Mouse (Mus musculus): ENCODE measurements at regions not wholly inside any gene's neighbourhood (a gene's known extent, or its start where the extent isn't known, plus 50 kb on each side); places are given as distances from the start of the nearest gene placed in this dataset.

DNA sequence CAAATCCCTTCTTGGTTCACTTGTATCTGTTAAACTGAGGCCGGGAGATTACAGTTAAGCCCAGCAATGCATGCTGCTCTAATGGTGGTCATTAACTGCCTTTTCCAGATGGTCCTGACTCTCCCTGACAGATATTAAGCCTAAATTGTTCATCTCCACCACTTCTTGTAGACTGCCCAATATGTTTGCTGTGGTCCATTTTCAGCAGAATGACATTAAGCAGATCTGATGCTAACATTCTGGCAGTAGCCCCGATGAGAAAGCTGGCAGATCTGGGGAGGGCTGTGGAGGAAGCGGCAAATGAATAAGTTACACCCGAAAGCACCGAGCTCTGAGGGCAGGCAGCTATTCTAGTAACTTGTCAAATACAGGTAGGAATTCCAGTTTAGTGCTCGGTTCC lies 123.5 kb upstream of the Cdh6 start:
- DNase-seq (no peak), ATAC-seq (ENCODE audit: insufficient read depth) (no peak)
- no peaks in the 10 kb centered on the region for H3K4me1 ChIP-seq (ENCODE audit: insufficient read depth)
- no peaks in the 10 kb centered on the region for H3K9me3 ChIP-seq (ENCODE audit: low read depth, low read length)
- 68% methylated on average over 6 of the region's 6 CpGs for WGBS
- no peak for TF ChIP-seq CTCF (IDR thresholded peaks at IDR 0.05; ENCODE audit: low read depth)
- no peak overlapping the region for H3K9ac ChIP-seq
- no peak overlapping the region for H3K27ac ChIP-seq (ENCODE audit: low read depth)
- H3K4me3 ChIP-seq (ENCODE audit: low read depth, low read length), result no peak overlapping the region
- H3K36me3 ChIP-seq (ENCODE audit: insufficient read depth), result no peaks in the 10 kb centered on the region
- H3K27me3 ChIP-seq (ENCODE audit: insufficient read depth, low read length), result no peaks in the 10 kb centered on the region
- H3K4me2 ChIP-seq, result no peak overlapping the region

DNA sequence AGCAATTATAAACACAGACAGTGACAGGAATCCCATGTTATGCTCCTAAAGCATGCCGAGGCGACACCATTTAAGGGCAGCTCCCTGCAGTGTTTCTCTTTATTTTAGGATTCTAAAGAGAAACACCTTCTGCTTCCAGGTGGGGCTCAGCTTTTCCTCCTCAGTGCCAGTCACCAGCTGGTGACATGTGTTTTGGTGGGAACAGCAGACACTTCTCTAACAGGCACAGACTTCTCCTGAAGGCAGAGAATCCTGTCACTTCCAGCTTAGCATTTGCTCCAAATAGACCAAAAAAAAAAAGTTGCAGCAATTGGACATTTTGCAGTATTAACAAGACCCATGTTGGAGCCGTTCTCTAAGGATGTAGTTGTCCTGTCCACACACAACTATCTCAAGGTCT lies 115.6 kb upstream of the Cdh6 start:
- Histone ChIP-seq H3K27ac (ENCODE audit: low read depth) (no peak overlapping the region), H3K4me1 (ENCODE audit: insufficient read depth) (no peaks in the 10 kb centered on the region), H3K27me3 (ENCODE audit: insufficient read depth, low read length) (no peaks in the 10 kb centered on the region), H3K36me3 (ENCODE audit: insufficient read depth) (no peaks in the 10 kb centered on the region), H3K4me2 (no peak overlapping the region), H3K4me3 (ENCODE audit: low read depth, low read length) (no peak overlapping the region), H3K9me3 (ENCODE audit: low read depth, low read length) (no peaks in the 10 kb centered on the region), H3K9ac (no peak overlapping the region)
- no peak for DNase-seq
- no peak for ATAC-seq (ENCODE audit: insufficient read depth)
- WGBS, result 69% methylated on average over 3 of the region's 3 CpGs
- TF ChIP-seq CTCF (IDR thresholded peaks at IDR 0.05; ENCODE audit: low read depth), result no peak

DNA sequence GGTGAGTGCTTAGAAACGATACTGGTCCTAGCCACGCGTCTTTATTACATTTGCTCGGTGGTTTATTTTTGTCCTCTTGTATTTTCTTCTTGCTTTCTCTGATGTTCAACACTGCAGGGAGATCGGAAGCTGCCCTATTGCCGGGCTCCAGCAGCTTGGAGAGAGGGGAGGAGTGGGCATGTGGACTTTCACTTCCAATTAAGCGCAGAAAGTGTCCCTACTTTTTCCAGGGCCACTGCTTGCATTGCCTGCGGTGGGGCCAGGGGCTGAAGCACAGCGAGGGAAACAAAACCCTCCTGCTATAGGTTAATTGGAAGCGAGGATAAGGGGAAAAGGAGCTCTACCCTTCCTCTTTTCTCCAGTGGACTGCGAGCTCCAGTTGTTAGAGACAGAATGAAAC lies 114.4 kb upstream of the Cdh6 start:
- Histone ChIP-seq H3K9ac (no peak overlapping the region), H3K4me2 (no peak overlapping the region), H3K27me3 (ENCODE audit: insufficient read depth, low read length) (no peaks in the 10 kb centered on the region), H3K4me3 (ENCODE audit: low read depth, low read length) (no peak overlapping the region), H3K36me3 (ENCODE audit: insufficient read depth) (no peaks in the 10 kb centered on the region), H3K27ac (ENCODE audit: low read depth) (no peak overlapping the region), H3K4me1 (ENCODE audit: insufficient read depth) (no peaks in the 10 kb centered on the region), H3K9me3 (ENCODE audit: low read depth, low read length) (no peaks in the 10 kb centered on the region)
- ATAC-seq (ENCODE audit: insufficient read depth) (no peak), DNase-seq (no peak)
- 67% methylated on average over 11 of the region's 11 CpGs for WGBS
- no peak for TF ChIP-seq CTCF (IDR thresholded peaks at IDR 0.05; ENCODE audit: low read depth)

DNA sequence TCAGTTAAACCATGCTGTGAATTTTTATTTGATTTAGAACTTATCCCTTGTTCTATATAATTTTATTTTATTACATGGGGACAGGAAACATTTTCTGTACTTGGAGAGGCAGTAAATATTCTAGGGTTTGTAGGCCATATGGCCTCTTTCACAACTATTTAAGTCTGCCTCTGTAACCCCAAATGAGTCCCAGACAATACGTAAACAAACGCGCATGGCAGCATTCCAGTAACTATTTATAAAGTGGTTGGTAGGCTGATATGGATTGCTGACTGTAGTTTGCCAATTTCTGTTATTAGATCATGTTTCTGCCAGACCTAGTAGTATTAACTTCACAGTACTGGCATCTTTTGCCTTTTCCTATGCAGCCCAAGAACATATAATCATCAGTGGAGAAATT lies 111.9 kb upstream of the Cdh6 start:
- H3K4me1 ChIP-seq (ENCODE audit: insufficient read depth), result no peaks in the 10 kb centered on the region
- H3K9ac ChIP-seq, result no peak overlapping the region
- no peak for TF ChIP-seq CTCF (IDR thresholded peaks at IDR 0.05; ENCODE audit: low read depth)
- peak; percentile 93 for DNase-seq
- no peaks in the 10 kb centered on the region for H3K27me3 ChIP-seq (ENCODE audit: insufficient read depth, low read length)
- WGBS, result 46% methylated on average over 3 of the region's 3 CpGs
- no peak overlapping the region for H3K27ac ChIP-seq (ENCODE audit: low read depth)
- no peak overlapping the region for H3K4me2 ChIP-seq
- H3K4me3 ChIP-seq (ENCODE audit: low read depth, low read length), result no peak overlapping the region
- ATAC-seq (ENCODE audit: insufficient read depth), result peak; percentile 60
- no peaks in the 10 kb centered on the region for H3K36me3 ChIP-seq (ENCODE audit: insufficient read depth)
- no peaks in the 10 kb centered on the region for H3K9me3 ChIP-seq (ENCODE audit: low read depth, low read length)

DNA sequence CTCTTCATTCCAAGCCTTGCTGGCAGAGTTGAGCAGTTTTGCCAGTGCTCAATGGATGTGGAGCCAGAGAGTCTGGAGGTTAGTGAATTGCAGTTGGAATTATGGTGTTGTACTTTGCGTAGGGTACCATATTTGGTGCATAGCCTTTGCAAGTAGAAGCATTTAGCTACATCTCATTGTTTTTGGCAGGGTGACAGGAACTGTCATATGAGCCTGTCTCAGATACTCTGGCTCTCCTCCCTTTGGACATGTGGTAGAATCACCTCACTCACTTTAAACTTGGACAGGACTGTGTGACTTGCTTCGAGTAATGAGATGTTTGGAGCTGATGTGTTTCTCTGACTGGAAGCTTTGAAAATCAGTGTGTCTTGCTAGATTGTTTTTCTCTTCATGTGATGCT lies 110.7 kb upstream of the Cdh6 start:
- Histone ChIP-seq H3K4me2 (no peak overlapping the region), H3K36me3 (ENCODE audit: insufficient read depth) (no peaks in the 10 kb centered on the region), H3K27me3 (ENCODE audit: insufficient read depth, low read length) (no peaks in the 10 kb centered on the region), H3K9me3 (ENCODE audit: low read depth, low read length) (no peaks in the 10 kb centered on the region), H3K9ac (no peak overlapping the region), H3K27ac (ENCODE audit: low read depth) (no peak overlapping the region), H3K4me1 (ENCODE audit: insufficient read depth) (no peaks in the 10 kb centered on the region), H3K4me3 (ENCODE audit: low read depth, low read length) (no peak overlapping the region)
- no peak for TF ChIP-seq CTCF (IDR thresholded peaks at IDR 0.05; ENCODE audit: low read depth)
- 48% methylated on average over 2 of the region's 2 CpGs for WGBS
- peak; percentile 87 for DNase-seq
- peak; percentile 91 for ATAC-seq (ENCODE audit: insufficient read depth)

DNA sequence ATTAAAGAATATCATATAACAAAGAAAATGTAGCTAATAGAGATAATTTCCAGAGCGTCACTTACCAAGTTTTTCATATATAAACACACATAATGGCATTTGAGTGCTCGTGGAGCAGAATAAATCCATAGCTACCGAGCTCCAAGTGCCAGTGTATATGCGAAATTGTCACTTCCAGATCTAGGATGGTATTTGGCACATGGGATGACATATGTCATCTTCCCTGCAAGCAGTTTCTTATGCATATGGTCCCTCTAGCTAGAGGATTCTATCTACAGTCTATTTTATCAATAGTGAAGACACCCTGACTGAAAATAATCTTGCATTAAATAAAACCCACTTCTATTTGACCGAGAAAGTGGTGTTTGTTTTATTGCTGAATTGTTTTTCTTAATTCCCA lies 109.6 kb upstream of the Cdh6 start:
- TF ChIP-seq CTCF (IDR thresholded peaks at IDR 0.05; ENCODE audit: low read depth), result no peak

DNA sequence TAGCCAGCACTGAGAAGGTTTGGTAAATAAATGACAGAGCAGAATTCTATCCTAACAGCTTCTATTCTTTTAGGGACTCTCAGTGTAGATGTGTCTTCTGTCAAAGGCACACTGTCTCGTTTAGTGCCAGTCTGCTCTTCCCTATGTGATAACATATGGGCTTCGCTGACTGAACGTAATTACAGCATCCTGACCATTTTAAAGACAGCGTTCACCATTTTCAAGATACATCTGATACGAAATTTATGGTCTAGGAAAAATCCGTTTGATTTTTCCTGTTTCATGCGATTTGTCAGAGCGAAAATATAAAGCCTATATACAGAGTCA lies 103.4 kb upstream of the Cdh6 start:
- H3K27ac ChIP-seq (ENCODE audit: low read depth), result no peak overlapping the region
- DNase-seq (no peak), ATAC-seq (ENCODE audit: insufficient read depth) (no peak)
- WGBS, result 76% methylated on average over 8 of the region's 8 CpGs
- H3K36me3 ChIP-seq (ENCODE audit: insufficient read depth), result no peaks in the 10 kb centered on the region
- no peak overlapping the region for H3K4me2 ChIP-seq
- H3K9ac ChIP-seq, result no peak overlapping the region
- H3K9me3 ChIP-seq (ENCODE audit: low read depth, low read length), result no peaks in the 10 kb centered on the region
- H3K4me3 ChIP-seq (ENCODE audit: low read depth, low read length), result no peak overlapping the region
- H3K4me1 ChIP-seq (ENCODE audit: insufficient read depth), result no peaks in the 10 kb centered on the region
- no peaks in the 10 kb centered on the region for H3K27me3 ChIP-seq (ENCODE audit: insufficient read depth, low read length)
- TF ChIP-seq CTCF (IDR thresholded peaks at IDR 0.05; ENCODE audit: low read depth), result no peak

More for the DNA sequence above, 109.6 kb upstream of the Cdh6 start:
- 73% methylated on average over 5 of the region's 5 CpGs for WGBS
- no peak for DNase-seq
- Histone ChIP-seq H3K9ac (no peak overlapping the region), H3K9me3 (ENCODE audit: low read depth, low read length) (no peaks in the 10 kb centered on the region), H3K4me3 (ENCODE audit: low read depth, low read length) (no peak overlapping the region), H3K4me2 (no peak overlapping the region), H3K27ac (ENCODE audit: low read depth) (no peak overlapping the region), H3K27me3 (ENCODE audit: insufficient read depth, low read length) (no peaks in the 10 kb centered on the region), H3K4me1 (ENCODE audit: insufficient read depth) (no peaks in the 10 kb centered on the region), H3K36me3 (ENCODE audit: insufficient read depth) (no peaks in the 10 kb centered on the region)
- ATAC-seq (ENCODE audit: insufficient read depth), result no peak

DNA sequence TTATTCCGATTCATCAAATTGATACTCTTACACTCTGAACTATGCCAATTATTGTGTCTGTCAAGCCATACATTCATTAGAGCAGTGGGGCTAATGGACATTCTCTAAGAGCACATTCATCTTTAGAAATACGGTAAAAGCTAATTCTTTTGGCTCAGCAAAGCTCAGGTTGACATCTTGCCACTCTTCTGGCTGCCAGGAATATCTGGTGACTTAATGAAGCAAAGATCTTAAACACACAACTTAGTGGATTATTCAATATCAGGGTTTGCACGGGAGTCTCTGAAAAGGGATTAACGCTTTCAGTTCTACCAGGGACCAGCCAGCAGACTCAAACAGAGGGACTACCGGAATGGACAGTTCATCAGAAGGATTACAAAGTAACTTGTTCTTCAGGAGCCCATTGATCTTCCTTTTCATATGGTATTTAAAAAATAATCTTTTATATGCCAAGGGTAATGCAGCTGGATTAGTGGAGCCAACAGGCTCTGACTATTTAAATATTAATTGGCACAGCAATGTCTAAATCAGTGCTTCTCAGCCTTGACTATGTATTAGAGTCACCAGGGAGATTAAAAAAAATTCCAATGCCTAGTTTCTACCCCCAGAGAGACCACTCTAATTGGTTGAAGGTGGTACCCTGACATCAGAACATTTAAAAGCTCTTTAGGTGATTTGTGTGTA lies 102.9 kb upstream of the Cdh6 start:
- Histone ChIP-seq H3K36me3 (ENCODE audit: insufficient read depth) (no peaks in the 10 kb centered on the region), H3K4me3 (ENCODE audit: low read depth, low read length) (no peak overlapping the region), H3K27me3 (ENCODE audit: insufficient read depth, low read length) (no peaks in the 10 kb centered on the region), H3K4me1 (ENCODE audit: insufficient read depth) (no peaks in the 10 kb centered on the region), H3K27ac (ENCODE audit: low read depth) (no peak overlapping the region), H3K4me2 (no peak overlapping the region), H3K9me3 (ENCODE audit: low read depth, low read length) (no peaks in the 10 kb centered on the region), H3K9ac (no peak overlapping the region)
- TF ChIP-seq CTCF (IDR thresholded peaks at IDR 0.05; ENCODE audit: low read depth), result no peak
- WGBS, result 63% methylated on average over 5 of the region's 5 CpGs
- DNase-seq (no peak), ATAC-seq (ENCODE audit: insufficient read depth) (no peak)

All from lung, embryonic 14.5 days (tissue).